Mouse (Mus musculus) CD4-positive, CD25-positive, alpha-beta regulatory T cell, adult 2 months (primary cell): ENCODE measurements around the gene Olfr267.

Experiments
- DNase-seq: peaks from one replicate; pipeline ENCODE4 v3.0.0-alpha.2; 2012; ENCODE audit warnings: low read depth, low spot score

Olfr267 gene

DNA sequence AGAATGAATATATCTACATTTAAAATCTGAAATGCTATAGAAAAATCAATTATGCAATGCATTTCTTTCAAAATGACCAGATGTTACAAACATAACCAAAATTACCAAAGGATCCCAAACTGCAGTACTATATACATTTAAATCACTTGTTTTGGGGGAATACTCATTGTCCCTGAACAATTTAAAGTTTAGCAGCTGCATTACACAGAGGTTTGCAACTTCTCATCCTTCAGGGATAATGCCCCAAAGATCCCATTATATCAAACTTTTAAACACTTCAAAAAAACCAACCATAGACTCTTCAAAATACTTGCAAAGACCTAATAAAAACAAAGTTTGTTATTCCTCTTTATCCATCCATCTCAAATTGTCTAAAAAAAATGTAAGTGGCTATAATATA lies at the start of gene Olfr267:
Gene Olfr267, minus strand, starts transcription at position 101 of the 400 bp plus-strand sequence.
- no peak for DNase-seq

DNA sequence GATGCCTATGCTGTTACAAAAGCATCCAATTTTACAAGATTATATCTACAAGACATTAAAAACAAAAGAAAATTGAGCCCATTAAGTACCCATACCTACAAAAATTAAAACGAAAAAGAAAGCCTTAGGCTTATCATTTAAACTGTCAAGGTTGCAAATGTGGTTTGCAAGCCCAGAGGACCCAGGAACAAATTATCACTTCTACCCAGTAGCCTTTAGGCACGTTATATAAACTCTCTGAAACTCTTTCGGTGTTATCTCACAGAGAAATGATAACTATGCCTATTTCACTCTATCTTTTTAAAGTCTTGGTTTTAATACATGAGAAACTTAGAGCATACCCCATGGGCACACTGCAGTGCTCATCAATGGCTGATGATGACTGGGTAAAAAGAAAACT lies 45.4 kb upstream of the Olfr267 start:
- no peak for DNase-seq

DNA sequence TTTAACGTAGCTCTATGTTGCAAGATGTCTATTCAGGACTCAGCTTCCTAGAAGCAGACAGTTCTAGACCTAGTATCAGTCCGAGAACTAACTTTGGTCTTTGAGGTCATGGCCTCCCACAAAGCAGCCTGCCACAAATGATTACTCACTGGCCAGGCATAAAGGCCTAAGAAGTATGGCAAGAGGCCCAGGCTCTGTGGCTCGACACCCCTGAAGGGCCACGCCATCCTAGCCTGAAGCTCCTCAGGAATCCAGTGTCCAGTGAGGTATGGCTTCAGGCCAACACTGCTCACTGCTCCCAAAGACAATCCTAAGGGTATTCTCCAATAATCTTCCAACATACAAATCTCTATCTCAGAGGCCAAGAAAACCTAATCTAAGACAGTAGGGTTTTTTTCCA lies 38.4 kb upstream of the Olfr267 start:
- DNase-seq, result no peak

DNA sequence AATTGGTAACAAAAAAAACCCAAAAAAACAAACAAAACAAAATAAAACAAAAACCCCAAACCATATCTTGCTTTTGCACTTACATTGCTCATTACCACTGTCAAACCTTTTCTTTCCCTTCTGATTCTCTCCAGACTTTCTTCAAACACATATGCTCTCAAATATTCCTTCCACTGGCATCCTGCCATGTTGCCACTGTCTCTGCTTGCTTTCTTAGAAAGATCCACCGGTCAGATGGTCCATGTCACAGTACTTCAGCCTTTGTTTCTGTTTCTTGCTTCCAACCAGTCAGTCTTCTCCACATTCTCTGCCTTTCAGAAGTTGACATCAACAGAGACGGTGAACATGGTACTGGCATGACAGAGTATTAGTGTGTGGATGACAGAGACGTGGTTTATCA lies 857 bp downstream of the Olfr267 start:
- DNase-seq, result no peak

DNA sequence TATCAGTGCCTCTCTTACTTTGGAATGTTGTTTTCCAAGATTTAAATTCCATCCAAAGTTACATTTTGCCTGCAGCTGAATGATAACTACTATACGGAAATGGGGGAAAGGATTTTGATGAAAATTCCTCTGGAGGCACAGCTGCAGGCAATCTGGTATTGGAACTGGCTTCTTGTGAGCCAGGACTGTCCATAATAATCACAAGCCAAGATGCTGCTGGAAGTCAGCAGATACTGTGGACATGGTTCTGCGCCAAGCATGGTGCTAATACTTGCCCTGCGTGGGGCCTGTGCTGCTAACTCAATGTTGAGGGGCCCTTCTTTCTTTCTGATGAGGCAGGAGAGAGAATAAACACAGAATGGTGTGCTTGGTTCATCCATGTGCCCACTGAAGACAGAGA lies 24.1 kb downstream of the Olfr267 start:
- DNase-seq, result no peak

DNA sequence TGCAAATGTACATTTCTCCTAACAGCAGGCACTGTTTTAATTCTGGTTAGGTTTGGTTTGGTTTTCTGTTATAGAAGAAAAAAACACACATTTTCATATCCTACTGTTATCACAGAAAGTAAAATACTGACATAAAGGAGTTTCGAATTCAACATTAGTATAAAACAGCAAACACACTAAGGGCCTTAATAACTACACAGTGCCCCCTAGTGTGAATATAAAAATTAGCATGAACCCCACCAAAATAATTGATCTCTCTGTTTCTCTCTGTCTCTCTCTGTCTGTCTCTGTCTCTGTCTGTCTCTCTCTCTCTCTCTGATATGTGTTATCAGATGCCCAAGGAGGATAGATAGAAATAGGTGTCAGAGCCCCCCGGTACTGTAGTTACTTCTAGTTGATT lies 38.0 kb downstream of the Olfr267 start:
- no peak for DNase-seq

DNA sequence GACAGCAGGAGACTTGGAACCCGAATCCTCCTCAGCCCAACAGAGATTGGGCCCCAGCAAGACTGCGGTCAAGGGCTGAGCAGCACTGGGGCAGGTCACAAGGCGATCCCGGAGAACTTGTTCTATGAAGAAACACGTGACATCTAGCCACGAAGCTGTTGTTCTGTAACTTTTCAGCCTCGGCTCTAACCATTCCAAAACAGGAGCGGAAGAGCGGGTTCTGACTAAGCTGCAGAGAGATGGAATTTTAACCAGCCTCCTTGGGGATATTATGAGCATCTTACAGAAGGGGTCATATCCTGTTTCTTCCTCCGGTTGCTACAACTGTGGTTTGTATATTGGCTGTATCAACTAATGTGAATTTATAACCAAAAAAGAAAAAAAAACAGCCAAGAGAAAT lies 38.4 kb downstream of the Olfr267 start:
- DNase-seq, result no peak

DNA sequence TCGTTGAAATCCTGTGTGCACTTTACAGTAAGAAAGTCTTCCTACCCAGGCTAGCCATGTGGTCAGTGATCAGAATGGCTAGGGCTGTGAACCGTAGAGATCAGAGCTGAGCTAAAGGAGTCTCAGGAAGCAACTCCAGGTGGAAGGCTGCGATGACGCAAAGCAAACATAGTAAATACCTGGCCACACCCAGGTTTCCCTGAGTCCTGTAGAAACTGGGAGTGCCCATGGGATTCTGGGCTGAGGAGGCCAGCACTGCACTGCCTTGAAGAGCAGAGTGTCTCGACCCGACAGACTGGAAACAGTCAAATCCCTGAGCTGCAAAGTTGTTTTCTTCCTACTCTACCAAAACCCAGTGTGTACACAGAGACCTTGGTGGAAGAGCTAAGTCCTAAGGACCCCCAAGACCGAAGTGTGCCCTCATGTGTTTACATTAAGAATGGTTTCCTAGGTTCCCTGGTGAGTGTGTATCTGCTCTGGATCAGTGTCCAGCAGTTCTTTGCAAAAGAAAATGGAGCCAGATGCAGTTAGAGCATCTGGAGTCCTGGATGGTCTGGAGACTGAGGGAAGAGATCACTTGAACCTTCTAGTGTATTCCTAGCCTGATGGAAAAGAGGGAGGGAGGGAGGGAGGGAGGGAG lies 41.8 kb downstream of the Olfr267 start:
- DNase-seq, result no peak

DNA sequence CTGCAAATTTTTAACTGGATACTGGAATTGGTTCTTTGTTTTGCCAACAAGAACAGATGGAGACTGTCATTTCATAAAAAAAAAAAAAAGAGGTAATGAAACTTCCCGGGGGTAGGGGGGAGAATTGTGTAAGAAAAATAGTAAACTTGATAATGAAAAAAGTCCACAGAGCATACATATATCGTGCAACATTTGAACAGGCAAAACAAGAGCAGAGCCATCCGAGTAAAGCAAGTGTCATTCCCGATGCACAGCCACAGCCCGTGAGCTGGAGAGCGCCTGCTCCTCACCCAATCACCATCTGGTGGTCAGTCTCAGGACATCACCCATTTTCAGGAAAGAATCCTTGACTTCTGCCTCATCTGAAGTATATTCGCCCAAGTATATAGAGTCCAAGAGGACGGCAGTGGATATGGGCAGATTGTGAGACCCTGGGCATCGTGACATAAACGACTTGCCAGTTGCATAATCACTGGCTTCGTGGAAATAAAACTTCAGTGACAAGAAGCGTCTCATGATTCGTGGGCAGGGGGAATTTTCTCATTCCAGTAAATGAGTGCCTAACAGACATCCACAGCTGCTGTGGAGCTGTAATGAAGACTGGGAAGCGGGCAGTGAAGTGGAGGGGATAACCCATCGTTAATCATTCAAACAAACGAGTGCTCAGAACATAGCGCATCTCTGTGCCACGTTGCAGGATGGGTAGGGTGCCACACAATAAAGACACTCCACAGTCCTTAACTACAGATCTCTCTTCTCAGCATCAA lies 50.5 kb downstream of the Olfr267 start:
- DNase-seq, result no peak
